Mouse (Mus musculus): ENCODE results near the gene Hist1h3b.

Gene Hist1h3b

DNA sequence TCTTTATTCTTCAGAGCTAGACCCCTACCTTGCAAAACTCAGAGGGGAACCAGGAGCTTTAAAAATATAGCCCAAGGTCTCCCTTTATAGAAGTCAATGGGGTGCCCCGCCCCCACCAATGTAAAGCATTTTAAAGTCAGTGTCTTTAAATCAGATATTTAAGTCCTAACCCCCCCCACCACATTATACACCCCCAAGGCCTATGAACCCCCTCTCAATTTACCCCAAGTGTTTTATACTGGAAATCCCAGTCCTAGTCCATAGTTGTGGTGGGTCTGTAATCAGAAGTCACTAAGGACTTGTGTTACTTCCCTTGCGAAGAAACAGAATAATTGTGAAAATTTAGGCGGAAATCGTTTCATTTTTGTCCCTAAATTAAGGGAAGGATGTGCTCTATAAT, 14.0 kb upstream of the Hist1h3b start:
- no peak for DNase-seq (ENCODE audit: extremely low spot score, low spot score)

DNA sequence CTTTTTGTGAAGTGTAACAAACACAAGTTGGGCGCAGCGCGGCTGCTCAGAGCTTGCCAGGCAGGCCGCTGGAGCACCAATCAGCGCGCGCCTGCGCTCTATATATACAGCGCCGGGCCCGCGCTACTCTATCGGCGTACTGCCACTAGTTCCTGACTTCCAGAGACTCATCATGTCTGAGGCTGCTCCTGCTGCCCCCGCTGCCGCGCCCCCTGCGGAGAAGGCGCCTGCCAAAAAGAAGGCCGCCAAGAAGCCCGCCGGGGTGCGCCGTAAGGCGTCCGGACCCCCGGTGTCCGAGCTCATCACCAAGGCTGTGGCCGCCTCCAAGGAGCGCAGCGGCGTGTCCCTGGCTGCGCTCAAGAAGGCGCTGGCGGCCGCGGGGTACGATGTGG, 13.4 kb upstream of the Hist1h3b start, which contains the start of gene Hist1h1c:
TSS of gene Hist1h1c (plus strand) at position 132 of the 392 bp plus-strand sequence.
- DNase-seq (ENCODE audit: extremely low spot score, low spot score): peak; percentile 91

DNA sequence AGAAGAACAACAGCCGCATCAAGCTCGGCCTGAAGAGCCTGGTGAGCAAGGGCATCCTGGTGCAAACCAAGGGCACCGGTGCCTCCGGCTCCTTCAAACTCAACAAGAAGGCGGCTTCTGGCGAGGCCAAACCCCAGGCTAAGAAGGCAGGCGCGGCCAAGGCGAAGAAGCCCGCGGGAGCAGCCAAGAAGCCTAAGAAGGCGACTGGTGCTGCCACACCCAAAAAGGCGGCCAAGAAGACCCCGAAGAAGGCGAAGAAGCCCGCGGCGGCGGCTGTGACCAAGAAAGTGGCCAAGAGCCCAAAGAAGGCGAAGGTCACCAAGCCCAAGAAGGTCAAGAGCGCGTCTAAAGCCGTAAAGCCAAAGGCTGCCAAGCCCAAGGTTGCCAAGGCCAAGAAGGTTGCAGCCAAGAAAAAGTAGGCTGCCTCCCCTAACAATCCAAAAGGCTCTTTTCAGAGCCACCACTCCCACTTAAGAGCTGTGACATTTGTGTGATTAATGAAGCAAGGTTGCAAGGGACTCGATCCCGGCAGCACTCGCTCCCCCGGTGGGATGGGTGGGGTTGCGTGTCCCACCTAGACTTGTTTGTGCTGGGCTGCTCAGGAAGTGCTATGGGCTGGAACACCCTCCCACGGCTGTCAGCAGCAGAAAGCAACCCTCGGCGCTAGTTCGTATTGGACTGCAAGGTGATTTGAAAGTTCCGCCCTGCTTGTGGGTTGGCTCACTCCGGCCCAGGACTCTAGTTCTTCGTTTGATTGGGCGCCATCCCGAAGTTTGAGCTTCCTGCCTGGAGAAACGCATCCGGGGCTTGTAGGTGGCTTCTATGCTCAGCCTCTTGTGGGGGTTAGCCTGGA, 12.8 kb upstream of the Hist1h3b start:
- DNase-seq (ENCODE audit: extremely low spot score, low spot score): peak; percentile 91

DNA sequence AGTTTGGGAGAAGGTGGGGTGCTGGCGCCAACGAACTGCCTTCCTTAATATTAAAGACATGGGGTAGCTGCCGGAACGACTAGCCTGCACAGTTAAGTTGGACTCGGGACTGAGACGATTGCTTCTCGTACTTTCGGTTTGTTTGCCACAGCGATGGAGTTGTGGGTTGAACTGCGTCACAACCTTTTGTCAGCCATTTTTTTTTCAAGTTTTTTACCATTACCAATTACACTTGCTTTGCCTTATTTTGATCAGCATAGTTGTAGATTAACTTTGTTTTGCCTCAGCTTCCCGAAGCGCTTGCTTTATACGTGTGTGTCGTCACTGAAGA, 12.2 kb upstream of the Hist1h3b start:
- no peak for DNase-seq (ENCODE audit: extremely low spot score, low spot score)

DNA sequence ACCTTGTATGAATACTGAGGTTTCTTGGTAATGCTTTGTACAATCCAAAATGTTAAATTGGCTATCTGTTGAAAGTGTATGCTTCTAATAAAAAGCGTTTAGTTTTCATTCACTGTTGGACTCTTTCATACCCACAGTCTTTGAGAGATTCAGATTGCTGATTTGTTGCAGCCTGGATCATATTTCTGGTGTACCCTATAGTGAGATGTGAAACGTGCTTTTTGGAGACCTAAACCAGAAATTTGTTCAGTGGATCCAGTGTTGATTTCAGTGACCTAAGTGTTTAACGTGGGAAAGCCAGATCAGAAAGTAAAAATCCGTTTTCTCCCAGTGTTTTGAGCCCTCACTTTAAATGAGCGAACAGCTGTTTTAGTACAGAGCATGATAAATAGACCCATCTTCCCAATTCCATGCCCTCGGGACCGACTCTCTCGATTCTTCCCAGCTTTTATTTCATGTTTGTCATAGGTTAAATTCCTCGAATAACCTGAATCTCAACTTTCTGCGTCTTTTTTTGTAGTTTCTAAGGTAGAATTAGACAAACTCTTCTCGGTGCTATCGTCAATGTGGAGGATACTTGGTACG, 11.7 kb upstream of the Hist1h3b start:
- DNase-seq (ENCODE audit: extremely low spot score, low spot score): no peak

DNA sequence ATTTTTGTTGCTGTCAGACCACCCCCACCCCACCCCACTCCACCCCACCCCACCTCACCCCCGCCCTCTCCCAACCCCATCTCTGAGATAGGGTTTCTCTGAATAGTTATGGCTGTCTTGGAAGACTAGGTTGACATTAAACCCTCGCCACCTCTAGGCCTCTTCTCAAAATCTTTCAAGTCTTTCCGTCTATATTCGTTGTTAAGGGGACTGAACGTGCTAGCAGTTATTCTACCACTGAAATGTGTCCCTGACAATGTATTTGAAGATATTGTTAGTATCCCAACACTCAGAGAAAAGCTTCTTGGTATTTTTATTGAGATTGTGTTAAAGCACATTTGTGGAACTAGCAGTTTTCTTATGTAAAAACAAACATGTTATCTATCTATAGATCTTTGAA, 11.2 kb upstream of the Hist1h3b start:
- DNase-seq (ENCODE audit: extremely low spot score, low spot score): no peak

DNA sequence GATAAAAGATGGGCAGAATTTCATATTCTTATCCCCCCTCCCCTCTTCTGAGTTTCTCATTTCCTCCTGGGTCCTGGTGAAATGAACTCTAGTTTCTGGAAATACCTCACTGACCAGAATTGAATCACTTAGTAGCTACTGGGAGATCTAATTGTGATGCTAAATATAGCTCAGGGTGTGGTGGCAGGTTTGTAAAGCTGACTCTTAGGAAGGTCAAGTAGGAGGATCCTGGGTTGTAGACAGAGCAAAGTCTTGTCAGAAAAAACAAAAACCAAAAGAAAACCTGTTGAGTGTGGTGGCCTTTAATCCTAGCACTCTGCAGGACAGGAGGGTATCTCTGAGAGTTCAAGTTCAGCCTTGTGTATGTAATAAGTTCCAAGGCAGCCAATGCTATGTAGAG, 10.1 kb upstream of the Hist1h3b start:
- no peak for DNase-seq (ENCODE audit: extremely low spot score, low spot score)

DNA sequence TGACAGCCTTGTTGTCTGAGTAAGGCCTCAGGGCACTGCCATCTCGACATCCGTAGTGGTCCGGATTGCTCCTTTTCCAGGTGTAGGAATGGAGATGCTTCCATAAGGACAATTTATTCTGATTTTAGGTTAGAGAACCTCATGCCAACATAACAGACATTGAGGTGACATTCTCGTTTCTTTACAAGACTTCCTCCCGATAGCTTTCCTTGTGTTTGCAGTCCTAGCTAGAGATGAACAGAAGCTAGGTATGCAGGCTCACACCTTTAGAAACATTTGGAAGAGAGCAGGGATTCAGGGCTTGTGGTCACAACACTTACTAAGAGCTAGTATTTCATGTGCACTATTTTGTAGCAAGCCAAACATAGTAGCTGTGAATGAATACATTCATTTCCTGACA, 8.9 kb upstream of the Hist1h3b start:
- no peak for DNase-seq (ENCODE audit: extremely low spot score, low spot score)

DNA sequence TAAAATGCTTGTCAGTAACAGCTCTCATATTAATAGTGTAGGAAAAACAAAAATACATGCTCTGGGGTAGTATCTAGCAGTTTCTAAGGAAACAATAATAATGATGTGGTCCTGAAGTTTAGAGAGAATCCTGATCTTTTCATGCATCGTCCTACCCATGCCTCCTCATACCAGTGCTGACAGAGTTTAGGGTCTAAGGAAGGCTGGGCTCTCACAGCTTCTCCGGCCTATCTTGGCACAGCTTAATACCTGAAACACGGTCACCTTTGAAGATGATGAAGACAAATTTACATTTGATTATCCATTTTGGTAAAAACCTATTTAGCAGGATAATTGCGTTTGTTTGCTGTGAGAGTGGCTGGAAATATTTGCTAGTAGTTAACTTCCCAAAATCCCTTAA, 8.1 kb upstream of the Hist1h3b start:
- no peak for DNase-seq (ENCODE audit: extremely low spot score, low spot score)

DNA sequence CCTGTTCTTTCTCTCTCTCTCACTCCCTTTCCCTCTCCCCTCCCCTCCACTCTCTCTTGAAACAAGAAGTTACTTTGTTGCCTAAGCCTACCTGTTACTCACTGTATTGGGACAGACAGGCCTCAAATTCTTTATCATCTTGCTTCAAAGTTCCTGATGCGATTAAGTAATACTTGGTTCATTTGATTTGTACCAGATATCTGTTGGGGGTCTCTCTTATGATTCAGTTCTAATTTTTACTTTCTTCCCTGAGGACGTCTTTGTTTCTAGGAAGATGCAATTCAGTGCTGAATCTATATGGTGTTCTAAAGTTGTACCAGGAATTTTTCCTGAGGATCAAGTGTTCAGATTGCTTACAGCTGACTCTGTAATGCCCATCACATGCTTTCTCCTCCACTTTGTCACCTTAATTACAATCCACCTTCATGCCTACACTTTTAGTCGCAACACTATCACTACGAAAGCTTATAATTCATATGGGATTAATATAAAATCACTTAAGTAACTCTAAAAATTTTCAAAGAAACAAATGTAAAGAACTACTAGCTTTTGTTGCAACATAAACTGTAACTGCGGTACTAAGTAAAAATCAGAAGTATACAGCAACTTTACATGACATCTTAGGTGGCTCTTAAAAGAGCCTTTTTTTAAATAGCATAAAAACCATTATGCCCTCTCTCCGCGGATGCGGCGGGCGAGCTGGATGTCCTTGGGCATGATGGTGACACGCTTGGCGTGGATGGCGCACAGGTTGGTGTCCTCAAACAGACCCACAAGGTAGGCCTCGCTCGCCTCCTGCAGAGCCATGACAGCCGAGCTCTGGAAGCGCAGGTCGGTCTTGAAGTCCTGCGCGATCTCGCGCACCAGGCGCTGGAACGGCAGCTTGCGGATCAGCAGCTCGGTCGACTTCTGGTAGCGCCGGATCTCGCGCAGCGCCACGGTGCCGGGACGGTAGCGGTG, 7.4 kb upstream of the Hist1h3b start:
- DNase-seq (ENCODE audit: extremely low spot score, low spot score): no peak

DNA sequence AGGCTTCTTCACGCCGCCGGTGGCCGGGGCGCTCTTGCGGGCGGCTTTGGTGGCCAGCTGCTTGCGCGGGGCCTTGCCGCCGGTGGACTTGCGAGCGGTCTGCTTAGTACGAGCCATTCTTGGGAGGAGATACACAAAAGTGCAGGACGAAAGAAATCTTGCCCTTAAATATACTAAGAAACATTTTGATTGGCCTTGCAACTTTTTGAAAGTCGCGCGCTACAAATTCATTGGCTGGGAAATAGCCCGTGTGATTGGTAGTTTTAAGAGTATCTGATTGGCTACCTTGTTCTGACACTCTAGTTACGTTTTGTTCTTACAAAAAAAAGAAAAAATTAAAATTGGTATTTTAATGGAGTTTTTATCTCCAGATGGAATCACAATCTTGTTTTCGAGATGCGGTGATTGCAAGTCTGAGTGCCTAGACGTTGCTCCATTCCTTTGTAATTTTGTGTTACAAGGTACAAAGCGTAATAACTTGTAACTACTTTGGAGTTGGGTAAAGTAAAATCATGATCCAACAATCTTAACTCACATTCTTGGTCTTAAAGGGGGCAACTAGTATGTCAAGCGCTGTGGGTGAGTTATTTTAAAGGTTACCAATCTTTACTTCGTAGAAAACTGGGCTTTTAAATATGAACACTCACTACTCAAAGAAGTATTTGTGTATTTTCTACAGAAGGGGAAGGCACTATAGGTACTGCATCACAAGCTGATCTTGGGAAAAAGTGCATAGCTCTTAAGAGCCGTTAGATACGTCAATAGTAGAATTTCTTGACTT, 6.5 kb upstream of the Hist1h3b start, which contains the start of gene Hist1h3c:
TSS of gene Hist1h3c (minus strand) at position 222 of the 781 bp plus-strand sequence.
- peak; percentile 78 for DNase-seq (ENCODE audit: extremely low spot score, low spot score)

DNA sequence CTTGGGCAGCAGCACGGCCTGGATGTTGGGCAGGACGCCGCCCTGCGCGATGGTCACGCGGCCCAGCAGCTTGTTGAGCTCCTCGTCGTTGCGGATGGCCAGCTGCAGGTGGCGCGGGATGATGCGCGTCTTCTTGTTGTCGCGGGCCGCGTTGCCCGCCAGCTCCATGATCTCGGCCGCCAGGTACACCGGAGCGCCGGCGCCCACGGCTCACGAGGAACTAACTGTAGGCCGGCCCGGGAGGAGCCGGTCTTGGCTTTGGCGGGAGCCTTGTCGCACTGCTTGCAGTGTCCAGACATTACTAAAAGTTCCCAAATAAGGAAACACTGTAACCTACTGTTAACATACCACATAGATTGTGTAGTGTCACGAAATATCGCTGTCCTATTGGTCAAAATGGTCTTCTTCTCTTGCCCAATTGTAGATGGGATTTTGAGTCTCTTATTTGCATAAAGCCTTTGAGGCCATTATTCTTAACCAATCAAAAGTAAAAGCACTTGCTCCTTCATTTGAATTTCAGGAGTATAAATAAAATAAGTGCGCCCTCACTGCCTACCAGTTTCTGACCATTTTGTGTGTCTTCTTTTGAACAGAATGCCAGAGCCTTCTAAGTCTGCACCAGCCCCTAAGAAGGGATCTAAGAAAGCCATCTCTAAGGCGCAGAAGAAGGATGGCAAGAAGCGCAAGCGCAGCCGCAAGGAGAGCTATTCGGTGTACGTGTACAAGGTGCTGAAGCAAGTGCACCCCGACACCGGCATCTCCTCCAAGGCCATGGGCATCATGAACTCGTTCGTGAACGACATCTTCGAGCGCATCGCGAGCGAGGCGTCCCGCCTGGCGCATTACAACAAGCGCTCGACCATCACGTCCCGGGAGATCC, 5.6 kb upstream of the Hist1h3b start, which contains the start of gene Hist1h2bb:
TSS of gene Hist1h2bb (plus strand) at position 534 of the 880 bp plus-strand sequence.
- peak; percentile 84 for DNase-seq (ENCODE audit: extremely low spot score, low spot score)

DNA sequence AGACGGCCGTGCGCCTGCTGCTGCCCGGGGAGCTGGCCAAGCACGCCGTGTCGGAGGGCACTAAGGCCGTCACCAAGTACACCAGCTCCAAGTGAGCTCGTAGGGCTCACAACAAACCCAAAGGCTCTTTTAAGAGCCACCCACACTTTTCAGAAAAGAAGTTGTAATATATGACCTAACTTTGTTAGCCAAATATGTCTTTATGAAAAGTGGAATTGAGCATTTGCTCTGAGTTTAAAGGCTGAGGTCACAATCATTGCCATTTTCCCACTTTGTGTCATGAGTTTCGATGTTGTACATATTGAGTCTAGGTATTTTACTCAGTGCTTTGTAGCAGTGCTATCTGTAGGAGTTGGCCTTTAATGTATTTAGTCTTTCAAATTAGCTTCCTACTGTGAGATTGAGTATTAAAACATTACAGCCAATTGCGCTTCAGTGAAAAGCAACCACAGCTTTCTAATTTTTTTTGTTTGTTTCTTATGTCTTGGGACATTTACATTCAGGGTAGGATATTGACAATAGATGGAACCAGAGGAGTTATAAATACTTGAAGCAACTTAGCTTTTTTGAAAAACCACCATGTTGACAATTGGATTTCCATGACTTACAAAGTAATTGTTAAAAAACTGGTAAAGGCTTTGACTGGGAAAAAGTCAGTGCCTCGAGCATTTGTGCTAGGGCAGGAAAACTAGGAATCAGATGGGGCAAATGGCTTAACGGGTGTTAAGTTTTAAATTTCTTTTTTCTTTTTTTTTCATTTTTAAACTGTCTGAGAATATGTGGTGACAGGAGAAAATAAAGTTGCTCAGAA, 4.8 kb upstream of the Hist1h3b start:
- DNase-seq (ENCODE audit: extremely low spot score, low spot score): peak; percentile 39

DNA sequence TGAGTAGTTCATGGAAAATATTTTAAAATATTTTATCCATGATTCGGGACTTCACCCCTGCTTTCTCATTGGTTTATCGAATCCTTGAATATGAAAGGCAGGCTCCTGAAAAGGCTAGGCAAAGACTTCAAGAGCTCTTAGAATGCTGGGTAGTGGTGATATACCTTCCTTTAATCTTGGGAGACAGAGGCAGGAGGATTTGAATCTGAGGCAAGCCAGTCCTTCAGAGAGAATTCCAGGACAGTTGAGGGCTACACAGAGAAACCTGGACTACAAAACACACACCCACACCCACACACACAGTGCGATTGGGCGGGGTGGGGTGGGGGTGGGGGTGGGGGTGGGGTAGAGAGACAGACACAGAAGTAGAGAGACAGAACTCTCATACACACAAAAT, 4.2 kb upstream of the Hist1h3b start:
- DNase-seq (ENCODE audit: extremely low spot score, low spot score): peak; percentile 52

DNA sequence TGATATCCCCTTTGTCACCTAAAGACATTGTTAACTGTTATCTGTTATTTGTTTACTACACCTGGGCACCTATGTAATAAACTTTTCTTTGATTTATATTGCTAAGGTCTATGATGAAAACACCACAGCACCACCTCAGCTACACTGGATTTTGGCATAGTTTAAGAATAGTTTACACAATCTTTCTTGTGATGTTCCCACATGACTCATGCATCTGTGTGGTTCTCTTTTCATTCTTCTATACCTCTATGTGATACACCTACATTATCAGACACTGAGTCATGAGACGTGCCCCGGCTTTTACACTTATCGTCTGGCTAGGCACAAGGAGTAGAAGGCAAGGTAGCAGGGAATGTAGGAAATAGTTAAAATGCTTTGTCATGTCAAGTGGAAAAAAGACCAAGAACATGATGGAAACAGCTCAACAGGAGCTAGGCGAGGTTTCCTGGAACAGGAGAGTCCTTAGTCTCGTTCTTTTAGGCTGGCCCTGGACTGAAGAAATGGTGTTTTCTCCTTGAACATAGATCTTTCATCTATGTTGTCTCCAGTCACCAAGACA, 2.4 kb upstream of the Hist1h3b start:
- no peak for DNase-seq (ENCODE audit: extremely low spot score, low spot score)

DNA sequence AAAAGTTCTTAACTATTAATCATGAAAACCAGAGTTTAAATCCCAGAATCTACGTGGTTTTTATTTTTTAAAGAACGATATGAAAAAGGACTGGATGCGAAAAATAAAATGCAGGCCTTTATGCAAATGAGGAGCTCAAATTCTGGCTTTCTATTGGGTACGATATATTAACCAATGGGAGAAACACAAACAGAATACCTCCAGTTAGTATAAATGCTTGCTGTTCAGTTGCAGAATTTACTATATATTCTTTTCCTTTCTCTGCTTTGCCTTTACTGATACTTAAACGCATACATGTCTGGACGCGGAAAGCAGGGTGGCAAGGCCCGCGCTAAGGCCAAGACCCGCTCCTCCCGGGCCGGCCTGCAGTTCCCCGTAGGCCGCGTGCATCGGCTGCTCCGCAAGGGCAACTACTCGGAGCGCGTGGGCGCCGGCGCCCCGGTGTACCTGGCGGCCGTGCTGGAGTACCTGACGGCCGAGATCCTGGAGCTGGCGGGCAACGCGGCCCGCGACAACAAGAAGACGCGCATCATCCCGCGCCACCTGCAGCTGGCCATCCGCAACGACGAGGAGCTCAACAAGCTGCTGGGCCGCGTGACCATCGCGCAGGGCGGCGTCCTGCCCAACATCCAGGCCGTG, 1.1 kb upstream of the Hist1h3b start, which contains the start of gene Hist1h2ab:
TSS of gene Hist1h2ab (plus strand) at position 288 of the 639 bp plus-strand sequence.
- DNase-seq (ENCODE audit: extremely low spot score, low spot score): peak; percentile 81

DNA sequence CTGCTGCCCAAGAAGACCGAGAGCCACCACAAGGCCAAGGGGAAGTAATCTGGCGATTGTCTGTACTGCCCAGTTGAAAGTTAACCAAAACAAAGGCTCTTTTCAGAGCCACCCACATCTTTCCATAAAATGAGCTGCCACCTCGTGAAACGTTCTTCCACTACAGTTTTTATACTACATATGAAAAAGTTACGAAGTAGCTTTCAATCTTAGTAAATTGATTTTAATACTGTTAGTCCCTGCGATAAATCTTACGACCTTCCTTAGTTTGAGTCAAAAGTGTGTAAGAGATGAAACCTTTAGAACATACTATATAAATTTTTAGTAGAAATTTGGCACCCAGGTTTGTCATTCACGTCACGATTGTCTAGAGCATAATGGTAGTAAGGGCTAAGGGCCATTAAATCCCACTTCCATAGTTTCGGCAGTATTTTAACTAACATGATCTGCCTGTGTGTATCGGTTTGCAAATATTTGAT, 550 bp upstream of the Hist1h3b start:
- DNase-seq (ENCODE audit: extremely low spot score, low spot score): no peak

DNA sequence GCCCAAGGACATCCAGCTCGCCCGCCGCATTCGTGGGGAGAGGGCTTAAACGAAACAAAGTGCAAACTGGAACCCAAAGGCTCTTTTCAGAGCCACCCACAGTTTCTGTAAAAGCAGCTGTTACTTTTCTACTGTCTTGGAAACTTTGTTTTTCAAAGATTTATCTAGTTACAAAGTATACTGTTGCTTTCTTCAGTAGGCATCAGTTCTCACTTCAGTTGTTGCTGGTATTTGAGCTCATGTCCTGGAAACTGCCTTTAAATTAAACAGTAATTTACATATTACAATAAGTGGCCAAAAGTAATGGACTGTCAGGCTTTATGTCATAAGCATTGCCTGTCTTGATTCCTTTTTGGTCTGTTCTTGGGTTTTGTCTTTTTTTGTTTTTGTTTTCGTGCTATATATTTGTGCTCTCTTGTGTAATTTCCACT, 690 bp downstream of the Hist1h3b start:
- DNase-seq (ENCODE audit: extremely low spot score, low spot score): no peak
